Mouse (Mus musculus): ENCODE results near the gene Gm21708.
"Not testable (repeated sequence)": the region's sequence is repeated elsewhere in the genome, so short reads cannot be mapped to it uniquely, and the experiment has no call there.

Gene Gm21708

DNA sequence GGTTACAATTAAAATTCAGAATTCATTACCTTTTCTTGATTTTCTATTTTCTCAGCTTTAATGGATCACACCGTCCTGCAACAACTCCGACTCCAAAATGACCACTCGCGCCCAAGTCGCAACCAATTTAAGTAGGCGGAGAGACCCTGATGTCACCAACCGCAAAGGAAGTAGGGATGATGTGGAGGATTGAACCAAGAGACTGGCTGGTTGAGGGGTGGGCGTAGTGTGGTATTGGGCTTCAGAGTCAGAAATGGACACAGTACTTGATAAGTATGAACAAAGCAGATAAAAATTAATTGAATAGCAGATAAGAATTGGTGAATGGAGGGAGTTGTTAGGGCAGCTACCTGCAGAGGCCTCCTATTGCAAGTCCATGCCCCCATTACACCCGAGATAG is at the start of gene Gm21708, which contains the start of gene Gm21704:
Gm21708 (minus strand) TSS at position 101 of the 400 bp plus-strand sequence.
Gm21704 (minus strand) TSS at position 101 of the 400 bp plus-strand sequence.
- not testable (repeated sequence) for DNase-seq (ENCODE audit: low read depth in 1 of 2, low spot score in 2 of 2)
